8 mouse cellular contexts compared by ENCODE assay signal in genomic region chr12:85824438-85825264, GRCm38 (mm10). TPM values are rescaled to one million over a fixed set of nuclear protein-coding genes. Genes with fewer than 3 reads are reported as not detected.
DNase-seq lines count a peak whose midpoint lies in the region; ATAC-seq and TF ChIP-seq lines count a peak whose summit lies in the region.

Gene Erg28 (minus strand): TSS chr12:85824550.
Gene Ttll5 (plus strand): TSS chr12:85824659.

- WGBS in forebrain, embryonic 16.5 days: under 1% methylated on average over 64 of the region's 67 CpGs
- WGBS in lung, embryonic 14.5 days: under 1% methylated on average over 67 of the region's 67 CpGs
- WGBS in olfactory bulb, adult 2 months: under 1% methylated on average over 67 of the region's 67 CpGs
- under 1% methylated on average over 67 of the region's 67 CpGs for WGBS in thymus, adult 2 months

- intact Hi-C loops in heart, postnatal 36 days (cut with DNase I): no loop called here

- peak within 1 kb of the TSS; percentile 94 for H3K27ac ChIP-seq in forebrain, embryonic 16.5 days (ENCODE audit: low read length)
- peak within 1 kb of the TSS; percentile 91 for H3K27ac ChIP-seq in layer of hippocampus, adult 2 months
- H3K27ac ChIP-seq in lung, embryonic 14.5 days (ENCODE audit: low read depth): peak within 1 kb of the TSS; percentile 98
- H3K27ac ChIP-seq in olfactory bulb, adult 2 months (ENCODE audit: insufficient read depth, low read depth, low read length): peak within 1 kb of the TSS; percentile 93
- H3K27ac ChIP-seq in thymus, adult 2 months (ENCODE audit: control insufficient read depth, insufficient read depth, low read length): peak within 1 kb of the TSS; percentile 90

- H3K9ac ChIP-seq in forebrain, embryonic 16.5 days (replicated peaks; ENCODE audit: low read depth, low read length): peak within 1 kb of the TSS; percentile 74
- H3K9ac ChIP-seq in lung, embryonic 14.5 days: peak within 1 kb of the TSS; percentile 70

- H3K4me2 ChIP-seq in forebrain, embryonic 16.5 days (ENCODE audit: low read length): peak within 1 kb of the TSS; percentile 82
- H3K4me2 ChIP-seq in lung, embryonic 14.5 days: peak within 1 kb of the TSS; percentile 71

- peak; percentile 49 for TF ChIP-seq POLR2A in olfactory bulb, adult 2 months (IDR thresholded peaks at IDR 0.05; ENCODE audit: insufficient read depth, low read depth, low read length)
- TF ChIP-seq POLR2A in thymus, adult 2 months (IDR thresholded peaks at IDR 0.05; ENCODE audit: control insufficient read depth, extremely low read depth, insufficient read depth, low read length, poor library complexity): peak; percentile 64

- peak; percentile 97 for ATAC-seq in G1E (ENCODE audit: extremely low read depth, insufficient number of reproducible peaks, low FRiP score, poor library complexity, severe bottlenecking)
- ATAC-seq in forebrain, embryonic 16.5 days: peak; percentile 98
- ATAC-seq in lung, embryonic 14.5 days (ENCODE audit: insufficient read depth): peak; percentile 99

- peaks cover 62% of the 10 kb centered on the region for H3K36me3 ChIP-seq in G1E (replicated peaks)
- no peaks in the 10 kb centered on the region for H3K36me3 ChIP-seq in forebrain, embryonic 16.5 days (ENCODE audit: control insufficient read depth, insufficient read depth)
- peaks cover 25% of the 10 kb centered on the region; the same call in 1 of the 2 replicates for H3K36me3 ChIP-seq in lung, embryonic 14.5 days (ENCODE audit: insufficient read depth)
- no peaks in the 10 kb centered on the region for H3K36me3 ChIP-seq in thymus, adult 2 months (ENCODE audit: control insufficient read depth, insufficient read depth, low read length)

- peak; percentile 99 for DNase-seq in G1E (ENCODE audit: low spot score)
- DNase-seq in cerebellum, adult 18-20 months: peak; percentile 93 to 98
- DNase-seq in heart, postnatal 36 days: peak; percentile 93 to 98
- DNase-seq in layer of hippocampus, adult 2 months (ENCODE audit: low spot score in 2 of 2): peak; percentile 94 to 95
- peak; percentile 97 for DNase-seq in lung, embryonic 14.5 days
- peak; percentile 91 for DNase-seq in thymus, adult 2 months

- peaks cover 36% of the 10 kb centered on the region for H3K4me1 ChIP-seq in G1E (ENCODE audit: insufficient read depth, low read depth, low read length)
- H3K4me1 ChIP-seq in forebrain, embryonic 16.5 days (replicated peaks; ENCODE audit: control insufficient read depth, insufficient read depth, low read length): peaks cover 16% of the 10 kb centered on the region
- H3K4me1 ChIP-seq in lung, embryonic 14.5 days (ENCODE audit: insufficient read depth): 0 out of 2 replicates have a peak, but pooled peaks cover 3% of the 10 kb centered on the region
- H3K4me1 ChIP-seq in olfactory bulb, adult 2 months (ENCODE audit: control insufficient read depth, insufficient read depth, low read length): peaks cover 3% of the 10 kb centered on the region; the same call in 1 of the 2 replicates
- H3K4me1 ChIP-seq in thymus, adult 2 months (replicated peaks; ENCODE audit: control insufficient read depth, insufficient read depth, low read length): 0 out of 2 replicates have a peak, but pooled peaks cover 2% of the 10 kb centered on the region

- peak within 1 kb of the TSS; percentile 83 for H3K4me3 ChIP-seq in G1E (ENCODE audit: low read depth, low read length)
- peak within 1 kb of the TSS; percentile 90 for H3K4me3 ChIP-seq in forebrain, embryonic 16.5 days (replicated peaks; ENCODE audit: low read length)
- peak within 1 kb of the TSS; percentile 66 for H3K4me3 ChIP-seq in layer of hippocampus, adult 2 months
- peak within 1 kb of the TSS; percentile 78 for H3K4me3 ChIP-seq in lung, embryonic 14.5 days (ENCODE audit: low read depth, low read length)
- H3K4me3 ChIP-seq in olfactory bulb, adult 2 months (ENCODE audit: insufficient read depth, low read depth, low read length): peak within 1 kb of the TSS; percentile 91
- peak within 1 kb of the TSS; percentile 80 for H3K4me3 ChIP-seq in thymus, adult 2 months (ENCODE audit: control insufficient read depth, insufficient read depth, low read length)

- no peaks in the 10 kb centered on the region for H3K27me3 ChIP-seq in G1E (ENCODE audit: insufficient read depth, low read length)
- H3K27me3 ChIP-seq in forebrain, embryonic 16.5 days (replicated peaks; ENCODE audit: control insufficient read depth, insufficient read depth, low read length): no peaks in the 10 kb centered on the region
- no peaks in the 10 kb centered on the region for H3K27me3 ChIP-seq in lung, embryonic 14.5 days (ENCODE audit: insufficient read depth, low read length)
- no peaks in the 10 kb centered on the region for H3K27me3 ChIP-seq in thymus, adult 2 months (ENCODE audit: control insufficient read depth, insufficient read depth, low read length)

- H3K9me3 ChIP-seq in G1E (replicated peaks): no peaks in the 10 kb centered on the region
- no peaks in the 10 kb centered on the region for H3K9me3 ChIP-seq in forebrain, embryonic 16.5 days (ENCODE audit: control insufficient read depth, low read length)
- no peaks in the 10 kb centered on the region for H3K9me3 ChIP-seq in lung, embryonic 14.5 days (ENCODE audit: low read depth, low read length)

- TF ChIP-seq CTCF in G1E (IDR thresholded peaks at IDR 0.05; ENCODE audit: low read depth, low read length): no peak
- TF ChIP-seq CTCF in layer of hippocampus, adult 2 months (conservative IDR thresholded peaks at IDR 0.05): 0 out of 2 replicates have a peak, but pooled peaks have one; percentile 2
- no peak for TF ChIP-seq CTCF in lung, embryonic 14.5 days (IDR thresholded peaks at IDR 0.05; ENCODE audit: low read depth)
- no peak for TF ChIP-seq CTCF in olfactory bulb, adult 2 months (IDR thresholded peaks at IDR 0.05; ENCODE audit: insufficient read depth, low read depth, low read length)
- peak; percentile 61; the same call in 1 of the 2 replicates for TF ChIP-seq CTCF in thymus, adult 2 months (IDR thresholded peaks at IDR 0.05; ENCODE audit: borderline replicate concordance, control insufficient read depth, extremely low read depth, insufficient read depth, low read length, poor library complexity)

RNA-seq across cellular contexts. Expression of gene Erg28, which starts in this region (rescaled TPM):
- total RNA-seq in G1E (2014; fragmentation: Nextera tagmentation) (108 and 125 TPM in 2 replicates), G1E (2017) (203 and 220 TPM in 2 replicates)
- polyA plus RNA-seq in G1E (2012): 5.6 and 8.0 TPM in 2 replicates
- 106 TPM in 2 replicates for polyA plus RNA-seq in forebrain, embryonic 16.5 days (2015; fragmentation: Nextera tagmentation; extraction: Ambion mirVana)
- 1 to 10 TPM; 7.5 to 7.7 TPM for total RNA-seq in heart, postnatal 36 days (2021)
- 10 to 100 TPM; 57.2 to 62.6 TPM for total RNA-seq in layer of hippocampus, adult 2 months (2021)
- 113 and 118 TPM in 2 replicates for polyA plus RNA-seq in lung, embryonic 14.5 days (2014; fragmentation: Nextera tagmentation; extraction: Ambion mirVana)
- not detected in 2 replicates for polyA plus RNA-seq in olfactory bulb, adult 2 months (2012; ENCODE audit: insufficient read depth, insufficient read length, low replicate concordance, missing spikeins)
- 41.4 and 44.4 TPM in 2 replicates for polyA plus RNA-seq in thymus, adult 2 months (2012; rRNA removed)

RNA-seq across cellular contexts. Expression of gene Ttll5, which starts in this region (rescaled TPM):
- total RNA-seq in G1E (2014; fragmentation: Nextera tagmentation): 55.7 and 59.1 TPM in 2 replicates
- 39.7 and 40.6 TPM in 2 replicates for total RNA-seq in G1E (2017)
- polyA plus RNA-seq in G1E (2012): 11.1 and 17.9 TPM in 2 replicates
- 15.0 and 15.9 TPM in 2 replicates for polyA plus RNA-seq in forebrain, embryonic 16.5 days (2015; fragmentation: Nextera tagmentation; extraction: Ambion mirVana)
- 10 to 100 TPM; 14.6 to 14.8 TPM for total RNA-seq in heart, postnatal 36 days (2021)
- 10 to 100 TPM; 48.5 to 48.6 TPM for total RNA-seq in layer of hippocampus, adult 2 months (2021)
- polyA plus RNA-seq in lung, embryonic 14.5 days (2014; fragmentation: Nextera tagmentation; extraction: Ambion mirVana): 17.5 and 21.3 TPM in 2 replicates
- not detected in 2 replicates for polyA plus RNA-seq in olfactory bulb, adult 2 months (2012; ENCODE audit: insufficient read depth, insufficient read length, low replicate concordance, missing spikeins)
- 20.2 and 22.7 TPM in 2 replicates for polyA plus RNA-seq in thymus, adult 2 months (2012; rRNA removed)

Comparison
In these comparisons a context has a peak if more than half of its experiments do, and no peak if none do; other contexts are left out.
1. Peak in every context shown above with its lines: DNase-seq, ATAC-seq, H3K4me3 ChIP-seq and H3K27ac ChIP-seq.
2. RNA of gene Erg28 (total RNA-seq): 108 to 220 TPM in G1E and 57.2 to 62.6 TPM in layer of hippocampus, adult 2 months; 7.5 to 7.7 TPM in heart, postnatal 36 days; every median in the first group is over 4 times any median in the second.
3. CTCF ChIP-seq: peak in layer of hippocampus, adult 2 months (single experiment) and thymus, adult 2 months (single experiment); none in G1E (single experiment), lung, embryonic 14.5 days (single experiment) and olfactory bulb, adult 2 months (single experiment).